Mouse (Mus musculus) adrenal gland, postnatal 10 days (tissue): ENCODE measurements at regions not wholly inside any gene's neighbourhood (a gene's known extent, or its start where the extent isn't known, plus 50 kb on each side); places are given as distances from the start of the nearest gene placed in this dataset.

Experiments used
- DNase-seq: peaks from one replicate; pipeline ENCODE4 v3.0.0; 2021; ENCODE audit warnings: mixed read lengths

DNA sequence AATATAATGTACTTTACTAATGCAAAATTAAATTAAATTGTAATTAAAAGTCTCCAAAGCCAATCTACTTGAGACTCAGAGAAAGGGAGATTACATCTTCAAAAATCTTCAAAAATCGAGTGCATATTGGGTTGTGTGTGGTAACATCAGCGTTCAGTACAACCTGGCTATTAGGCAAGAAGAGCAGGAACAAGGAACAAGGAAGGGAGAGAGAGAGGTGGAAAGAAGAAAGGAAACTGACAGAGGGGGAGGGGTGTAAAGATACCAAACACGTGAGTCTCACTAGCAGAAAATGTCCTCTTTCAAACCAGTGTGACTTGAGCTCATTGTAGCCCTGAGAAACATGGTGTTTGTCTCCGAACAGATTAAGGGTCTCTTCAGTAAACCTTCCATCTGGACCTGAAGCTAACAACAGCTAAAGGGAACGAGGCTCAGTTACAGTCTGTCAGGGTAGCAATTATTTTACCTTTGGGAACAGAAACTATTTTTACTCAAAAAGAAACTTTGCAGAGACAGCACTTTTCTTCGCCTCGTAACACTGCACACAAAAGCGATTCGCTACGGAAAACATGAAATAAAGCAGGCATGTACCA lies 67.5 kb upstream of the Cited2 start:
- no peak for DNase-seq

DNA sequence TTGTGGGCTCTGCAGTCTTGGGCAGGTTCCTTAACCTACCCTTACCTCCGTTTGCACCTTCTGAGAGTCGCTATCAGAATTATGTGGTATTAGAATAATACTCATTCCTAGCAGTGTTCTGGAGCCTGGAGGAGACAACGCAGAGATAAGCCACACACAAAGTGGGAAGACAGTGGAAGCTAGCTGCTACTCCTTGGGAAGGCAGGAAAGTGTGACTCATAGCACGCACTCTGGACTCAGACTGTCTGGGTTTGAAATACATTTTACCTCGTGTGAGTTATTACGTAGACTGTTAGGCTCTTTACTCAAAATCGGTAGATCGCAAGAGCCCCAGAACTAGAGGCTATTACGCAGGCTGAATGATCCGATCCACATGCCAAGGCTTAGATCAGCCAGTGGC lies 66.7 kb upstream of the Cited2 start:
- no peak for DNase-seq

DNA sequence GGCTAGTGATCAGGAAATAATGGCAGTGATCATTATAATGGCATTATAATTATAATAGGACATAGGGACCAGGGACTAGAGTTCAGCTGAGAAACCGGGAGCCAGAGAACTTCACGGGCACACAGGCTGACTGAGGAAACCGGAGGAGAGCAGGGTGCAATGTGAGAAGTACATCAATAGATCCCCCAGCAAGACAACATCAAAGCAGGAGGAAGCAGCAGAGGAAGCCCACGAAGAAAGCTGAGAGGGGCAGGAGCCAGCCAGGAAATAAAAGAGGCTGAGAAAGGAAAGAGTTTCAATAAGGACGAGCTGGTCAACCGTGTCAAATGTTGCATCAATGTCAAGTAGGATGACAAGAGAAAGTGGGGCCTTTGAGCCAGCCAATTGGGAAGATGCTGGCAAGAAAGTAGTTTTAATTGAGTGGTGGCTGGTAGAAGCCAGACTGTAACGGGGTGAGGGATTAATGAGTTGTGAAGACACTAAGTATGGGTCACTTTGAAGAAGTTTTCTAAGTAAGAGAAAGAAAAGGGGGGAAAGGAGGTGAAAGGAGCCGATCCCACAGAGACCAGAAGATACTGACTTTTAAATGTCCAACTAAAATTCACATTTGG lies 66.0 kb upstream of the Cited2 start:
- DNase-seq, result no peak

DNA sequence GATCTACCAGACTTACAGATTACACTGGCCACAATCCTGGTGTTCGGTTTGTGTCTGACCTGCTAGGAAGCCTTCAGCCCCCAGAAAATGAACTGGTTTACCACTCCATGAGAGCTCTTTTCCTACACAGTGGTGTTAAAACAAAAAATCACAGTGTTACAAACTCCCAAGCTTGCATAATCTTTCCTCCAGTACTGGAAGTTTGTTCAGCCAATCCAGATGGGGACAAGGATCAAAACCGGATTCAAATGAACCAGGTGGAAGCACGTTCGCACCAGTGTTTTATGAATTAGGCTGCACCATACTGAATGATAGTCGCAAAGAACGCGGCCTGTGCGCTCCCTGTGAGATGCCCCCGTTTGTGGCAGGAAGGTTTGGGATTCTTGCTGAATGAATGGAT lies 63.4 kb upstream of the Cited2 start:
- DNase-seq, result no peak

DNA sequence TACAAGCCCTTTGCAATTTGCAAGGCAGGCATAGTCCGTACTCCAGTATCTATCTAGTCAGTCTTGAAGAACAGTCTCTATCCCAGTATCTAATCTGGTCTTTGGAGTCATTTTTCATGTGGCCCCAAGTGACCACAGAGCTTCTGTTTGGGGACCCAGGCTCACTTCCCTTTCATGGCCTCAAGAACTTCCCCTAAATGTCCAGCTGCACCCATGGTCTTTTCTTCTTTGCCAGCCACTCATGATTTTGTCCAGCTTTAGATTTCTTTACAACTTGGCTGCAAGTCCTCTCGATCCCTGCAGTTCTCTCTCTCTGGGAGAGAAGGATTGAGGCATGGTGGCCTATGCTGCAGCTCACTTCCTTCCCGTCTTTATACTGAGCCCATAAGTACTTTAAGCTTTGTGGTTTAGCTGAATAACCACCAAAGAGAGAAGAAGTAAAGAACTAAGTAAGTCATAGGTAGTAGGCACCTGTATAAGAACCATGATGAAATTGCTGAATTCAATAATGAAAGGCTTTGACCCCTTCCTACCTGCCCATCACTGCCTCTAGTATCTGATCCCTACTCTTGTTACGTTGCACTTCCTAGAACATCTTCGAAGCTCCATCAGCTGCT lies 62.1 kb upstream of the Cited2 start:
- no peak for DNase-seq

DNA sequence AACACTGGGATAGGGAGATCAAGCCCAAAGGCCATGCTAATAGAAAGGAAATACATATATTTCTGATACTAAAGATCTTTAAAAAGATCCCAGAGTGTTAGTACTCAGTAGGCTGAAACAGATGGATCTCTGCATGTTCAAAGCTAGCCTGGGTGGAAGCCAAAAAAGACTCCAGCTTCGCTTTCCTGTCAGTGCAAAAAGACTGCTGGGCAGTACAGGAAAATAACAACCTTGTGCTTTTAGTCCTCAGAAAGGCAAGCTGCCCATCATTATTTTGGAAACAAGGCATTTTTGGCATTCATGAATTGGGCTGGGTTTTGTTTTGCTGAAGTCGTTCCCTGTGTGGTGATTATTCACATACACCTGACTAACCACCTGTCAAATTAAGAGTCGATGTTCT lies 56.9 kb upstream of the Cited2 start:
- DNase-seq, result no peak

DNA sequence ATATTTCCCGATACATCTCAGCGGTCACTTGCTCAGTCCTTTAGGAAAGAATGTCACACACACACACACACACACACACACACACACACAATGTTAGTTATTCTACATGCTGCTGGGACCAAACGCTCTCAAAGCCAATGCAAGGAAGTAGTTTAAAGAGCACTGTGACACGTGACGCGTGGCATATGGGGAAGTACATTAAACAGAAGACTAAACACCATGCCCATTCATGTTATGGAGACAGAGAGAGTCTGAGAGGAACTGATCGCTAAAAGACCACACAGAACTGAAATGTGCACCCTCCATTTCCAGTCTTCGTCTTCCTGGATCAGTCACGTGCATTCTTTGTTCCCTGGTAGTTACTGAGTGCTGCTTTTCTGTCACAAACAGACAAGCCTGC lies 53.6 kb upstream of the Cited2 start:
- no peak for DNase-seq
